8 mouse cellular contexts compared by ENCODE assay signal in the genomic region with DNA sequence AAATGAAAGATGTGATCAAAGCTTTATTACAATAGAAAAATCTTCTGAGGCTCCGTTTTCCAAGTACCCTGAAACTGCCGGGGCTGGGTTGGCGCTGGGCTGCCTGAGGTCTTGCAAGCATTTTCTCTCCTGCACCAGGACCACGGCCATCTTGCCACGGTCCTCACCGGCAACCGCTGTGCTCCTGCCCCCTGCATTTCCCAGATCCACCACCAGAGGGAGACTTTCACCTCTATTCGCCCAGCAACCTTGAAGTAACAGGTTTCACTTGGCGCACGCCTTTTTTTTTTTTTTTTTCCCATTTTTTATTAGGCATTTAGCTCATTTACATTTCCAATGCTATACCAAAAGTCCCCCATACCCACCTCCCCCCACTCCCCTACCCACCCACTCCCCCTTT.
DNase-seq lines count a peak whose midpoint lies in the region; ATAC-seq lines count a peak whose summit lies in the region.

No protein-coding gene starts in this region.

- no peaks in the 10 kb centered on the region for H3K9me3 ChIP-seq in midbrain, embryonic 14.5 days (ENCODE audit: control insufficient read depth, low read length)
- 0 out of 2 replicates have a peak, but pooled peaks cover 2% of the 10 kb centered on the region for H3K9me3 ChIP-seq in midbrain, embryonic 16.5 days (replicated peaks; ENCODE audit: control insufficient read depth, low read length, poor library complexity, severe bottlenecking)

- ATAC-seq in CD4-positive, CD25-positive, alpha-beta regulatory T cell, adult 4 months: no peak
- ATAC-seq in midbrain, embryonic 14.5 days (ENCODE audit: low FRiP score, low TSS enrichment): no peak
- ATAC-seq in midbrain, embryonic 16.5 days: no peak

- no peak overlapping the region for H3K27ac ChIP-seq in midbrain, embryonic 14.5 days (replicated peaks; ENCODE audit: low read depth, low read length)
- no peak overlapping the region for H3K27ac ChIP-seq in midbrain, embryonic 16.5 days (ENCODE audit: low read length)

- no peak overlapping the region for H3K4me3 ChIP-seq in midbrain, embryonic 14.5 days (replicated peaks; ENCODE audit: low read depth, low read length)
- H3K4me3 ChIP-seq in midbrain, embryonic 16.5 days (ENCODE audit: low read depth, low read length): no peak overlapping the region

- H3K36me3 ChIP-seq in midbrain, embryonic 14.5 days (ENCODE audit: control insufficient read depth, insufficient read depth, low read length): no peaks in the 10 kb centered on the region
- no peaks in the 10 kb centered on the region for H3K36me3 ChIP-seq in midbrain, embryonic 16.5 days (ENCODE audit: control insufficient read depth, insufficient read depth, low read length)

- H3K4me1 ChIP-seq in midbrain, embryonic 14.5 days (ENCODE audit: control insufficient read depth, insufficient read depth, low read length): peaks cover 12% of the 10 kb centered on the region; the same call in 1 of the 2 replicates
- peaks cover 16% of the 10 kb centered on the region for H3K4me1 ChIP-seq in midbrain, embryonic 16.5 days (ENCODE audit: control insufficient read depth, insufficient read depth, low read length)

- no peak overlapping the region for H3K4me2 ChIP-seq in midbrain, embryonic 14.5 days (ENCODE audit: low read length)
- no peak overlapping the region for H3K4me2 ChIP-seq in midbrain, embryonic 16.5 days (ENCODE audit: low read length)

- no peaks in the 10 kb centered on the region for H3K27me3 ChIP-seq in midbrain, embryonic 14.5 days (ENCODE audit: control insufficient read depth, insufficient read depth, low read length)
- H3K27me3 ChIP-seq in midbrain, embryonic 16.5 days (ENCODE audit: control insufficient read depth, insufficient read depth, low read depth, low read length): no peaks in the 10 kb centered on the region

- intact Hi-C loops in heart, postnatal 36 days (cut with DNase I): no loop called here

- DNase-seq in CD4-positive, CD25-positive, alpha-beta regulatory T cell, adult 2 months (ENCODE audit: low read depth, low spot score): peak; percentile 70
- DNase-seq in midbrain, embryonic 14.5 days: peak; percentile 63
- peak; percentile 33 for DNase-seq in cerebellum, adult 9-11 months
- DNase-seq in heart, postnatal 36 days: peak; percentile 58 to 80
- DNase-seq in lung, postnatal 36 days: peak; percentile 78
- peak; percentile 89 for DNase-seq in testis, postnatal 10 days (ENCODE audit: low spot score)

- H3K9ac ChIP-seq in midbrain, embryonic 14.5 days (replicated peaks; ENCODE audit: low read length): no peak overlapping the region
- H3K9ac ChIP-seq in midbrain, embryonic 16.5 days (ENCODE audit: low read depth, low read length): no peak overlapping the region

- WGBS in midbrain, embryonic 14.5 days: 52% methylated on average over 10 of the region's 10 CpGs
- whole genome bisulfite sequencing in midbrain, embryonic 16.5 days: 56% methylated on average over 10 of the region's 10 CpGs

Comparison
In these comparisons a context has a peak if more than half of its experiments do, and no peak if none do; other contexts are left out.
1. DNase-seq: peak in every context shown above with its lines; median percentile 89 in testis, postnatal 10 days; 78 in lung, postnatal 36 days; 70 in CD4-positive, CD25-positive, alpha-beta regulatory T cell, adult 2 months; 69 in heart, postnatal 36 days; 63 in midbrain, embryonic 14.5 days; 33 in cerebellum, adult 9-11 months.